Mouse (Mus musculus): Measurements from ENCODE around the gene Gm13278.
"Not testable (repeated sequence)": the region's sequence is repeated elsewhere in the genome, so short reads cannot be mapped to it uniquely, and the experiment has no call there.

Gene Gm13278

GRCm38 (mm10) chr4:88793936-88794675, 2.8 kb downstream of the Gm13278 start, which contains the start of gene Gm13275:
Gm13275 (plus strand) TSS chr4:88794487.
- DNase-seq, result peak; percentile 44

GRCm38 (mm10) chr4:88797097-88797496, 5.7 kb downstream of the Gm13278 start, which contains the start of gene Gm13279:
Gm13279 (plus strand) TSS chr4:88797397.
- not testable (repeated sequence) for DNase-seq

DNA sequence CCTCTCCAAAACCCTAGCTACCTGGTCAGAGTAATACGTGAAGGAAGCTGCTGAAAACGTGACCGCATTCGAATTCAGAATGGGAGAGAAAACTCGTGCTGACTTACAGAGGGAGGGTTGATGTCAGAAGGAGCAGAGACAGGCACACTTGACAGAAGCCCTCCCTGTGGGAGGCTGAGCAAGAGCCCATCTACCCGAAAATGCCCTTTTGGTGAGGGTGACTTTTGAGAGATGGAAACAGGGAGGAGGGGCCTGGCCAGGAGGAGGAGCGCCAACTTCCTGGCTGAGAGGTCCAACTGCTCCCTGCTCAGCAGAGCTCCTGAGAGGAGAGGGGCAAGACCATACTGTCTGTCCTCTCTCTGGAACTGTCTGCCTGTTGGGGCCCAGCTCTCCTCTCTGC, 8.0 kb downstream of the Gm13278 start, which contains the start of gene Gm13285:
Gene Gm13285 (plus strand): TSS at position 301 of the 400 bp plus-strand sequence.
- not testable (repeated sequence) for DNase-seq

DNA sequence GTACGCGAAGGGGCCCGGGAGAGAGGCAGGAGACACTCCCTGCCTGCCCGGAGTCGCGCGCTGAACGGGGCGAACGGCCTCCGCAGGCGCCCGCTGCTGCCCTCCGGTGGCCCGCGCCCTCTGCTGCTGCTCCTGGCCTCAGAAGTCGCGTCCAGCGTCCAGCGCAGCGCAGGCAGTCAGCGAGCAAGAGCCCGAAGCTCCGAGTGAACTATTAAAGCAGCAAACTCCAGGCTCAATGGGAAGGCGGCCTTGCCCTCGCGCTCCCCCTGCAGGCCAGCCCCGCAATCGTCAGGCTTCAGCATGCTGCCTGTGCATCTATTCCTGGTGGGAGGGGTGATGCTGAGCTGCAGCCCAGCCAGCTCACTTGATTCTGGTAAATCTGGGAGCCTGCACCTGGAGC, 11.6 kb downstream of the Gm13278 start, which contains the start of gene Gm13287:
Gene Gm13287 (plus strand): TSS at position 301 of the 400 bp plus-strand sequence.
- not testable (repeated sequence) for DNase-seq

GRCm38 (mm10) chr4:88805231-88805630, 13.9 kb downstream of the Gm13278 start, which contains the start of gene Gm13288:
Gm13288 (plus strand) TSS chr4:88805531.
- not testable (repeated sequence) for DNase-seq

- peak; percentile 35 for DNase-seq
Measured at GRCm38 (mm10) chr4:88805761-88806160, 14.4 kb downstream of the Gm13278 start.

DNA sequence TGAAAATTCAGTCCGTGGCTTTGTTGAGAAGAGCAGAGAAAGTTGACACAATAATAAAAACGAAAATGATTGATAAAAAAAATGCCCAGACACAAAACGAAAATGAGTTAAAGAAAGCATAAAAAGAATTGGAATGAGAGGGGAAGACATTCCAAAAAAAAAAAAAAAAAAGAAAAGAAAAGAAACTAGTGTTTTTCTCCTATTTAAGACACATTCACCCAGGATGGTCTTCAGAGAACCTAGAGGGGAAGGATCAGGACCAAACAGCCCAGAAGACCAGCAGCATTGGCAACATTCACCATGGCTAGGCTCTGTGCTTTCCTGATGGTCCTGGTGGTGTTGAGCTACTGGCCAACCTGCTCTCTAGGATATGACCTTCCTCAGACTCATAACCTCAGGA, 24.6 kb downstream of the Gm13278 start, which contains the start of gene Ifna7:
Gene Ifna7 (plus strand): TSS at position 301 of the 400 bp plus-strand sequence.
- no peak for DNase-seq

- DNase-seq, result no peak
Measured at GRCm38 (mm10) chr4:88819659-88820058, 28.3 kb downstream of the Gm13278 start, which contains the start of gene Ifna11. Ifna11 (plus strand) TSS chr4:88819959.

- peak; percentile 1 for DNase-seq
Measured at GRCm38 (mm10) chr4:88822995-88823394, 31.6 kb downstream of the Gm13278 start.

DNA sequence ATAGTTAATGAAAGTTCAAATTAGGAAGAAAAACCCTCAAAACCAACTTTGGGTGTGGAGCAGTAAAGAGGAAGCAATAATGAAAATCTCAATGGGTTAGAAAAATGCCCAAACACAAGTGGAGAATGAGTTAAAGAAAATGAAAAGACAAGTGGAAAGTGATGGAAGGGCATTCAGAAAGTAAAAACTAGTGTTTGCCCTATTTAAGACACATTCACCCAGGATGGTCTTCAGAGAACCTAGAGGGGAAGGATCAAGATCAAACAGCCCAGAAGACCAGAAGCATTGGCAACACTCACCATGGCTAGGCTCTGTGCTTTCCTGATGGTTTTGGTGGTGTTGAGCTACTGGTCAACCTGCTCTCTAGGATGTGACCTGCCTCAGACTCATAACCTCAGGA, 35.8 kb downstream of the Gm13278 start, which contains the start of gene Ifna6:
Gene Ifna6 (plus strand): TSS at position 301 of the 400 bp plus-strand sequence.
- DNase-seq, result not testable (repeated sequence)

DNA sequence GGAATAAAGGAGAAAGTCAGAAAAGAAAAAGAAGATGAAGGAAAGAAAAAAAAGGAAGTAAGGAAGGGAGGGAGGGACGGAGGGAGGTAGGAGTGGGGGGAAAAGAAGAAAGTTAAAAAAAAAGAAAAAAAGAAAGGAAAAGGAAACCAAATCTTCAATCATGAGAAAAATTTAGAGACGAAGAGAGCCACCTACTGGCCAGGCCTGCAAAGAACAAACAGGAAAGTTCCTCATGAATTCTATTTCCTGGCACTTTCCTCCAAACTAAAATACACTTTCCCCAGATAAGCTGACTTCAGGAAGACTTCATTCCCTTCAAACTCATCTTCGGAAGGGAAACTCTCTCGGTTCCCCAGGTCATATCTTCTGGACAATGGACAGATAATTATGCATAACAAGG, 39.2 kb downstream of the Gm13278 start:
- peak; percentile 11 for DNase-seq

DNA sequence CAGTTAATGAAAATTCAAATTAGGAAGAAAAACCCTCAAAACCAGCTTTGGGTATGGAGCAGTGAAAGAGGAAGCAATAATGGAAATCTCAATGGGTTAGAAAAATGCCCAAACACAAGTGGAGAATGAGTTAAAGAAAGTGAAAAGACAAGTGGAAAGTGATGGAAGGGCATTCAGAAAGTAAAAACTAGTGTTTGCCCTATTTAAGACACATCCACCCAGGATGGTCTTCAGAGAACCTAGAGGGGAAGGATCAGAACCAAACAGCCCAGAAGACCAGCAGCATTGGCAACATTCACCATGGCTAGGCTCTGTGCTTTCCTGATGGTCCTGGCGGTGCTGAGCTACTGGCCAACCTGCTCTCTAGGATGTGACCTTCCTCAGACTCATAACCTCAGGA, 43.9 kb downstream of the Gm13278 start, which contains the start of gene Ifna5:
Gene Ifna5 (plus strand): TSS at position 301 of the 400 bp plus-strand sequence.
- not testable (repeated sequence) for DNase-seq

GRCm38 (mm10) chr4:88838828-88839227, 47.5 kb downstream of the Gm13278 start:
- no peak for DNase-seq

GRCm38 (mm10) chr4:88840058-88840457, 48.7 kb downstream of the Gm13278 start:
- DNase-seq, result no peak

DNA sequence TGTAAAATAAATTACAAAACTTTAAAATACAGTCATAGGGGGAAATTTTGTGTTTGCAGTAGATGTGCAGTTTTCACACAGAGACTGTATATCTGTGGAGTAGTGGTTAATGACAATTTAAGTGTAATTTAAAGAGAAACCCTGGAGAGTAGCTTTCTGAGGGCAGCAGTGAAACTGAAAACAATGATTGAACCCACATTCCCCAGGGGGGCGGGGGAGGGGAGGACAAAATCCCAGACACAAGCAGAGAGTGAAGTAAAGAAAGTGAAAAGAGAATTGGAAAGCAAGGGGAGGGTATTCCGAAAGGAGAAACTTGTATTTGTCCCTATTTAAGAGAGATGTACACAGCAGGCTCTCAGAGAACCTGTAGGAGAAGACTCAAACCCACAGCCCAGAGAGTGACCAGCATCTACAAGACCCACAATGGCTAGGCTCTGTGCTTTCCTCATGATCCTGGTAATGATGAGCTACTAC, 50.1 kb downstream of the Gm13278 start, which contains the start of gene Ifna4:
Gene Ifna4 (plus strand): TSS at position 424 of the 474 bp plus-strand sequence.
- DNase-seq, result no peak
